Mouse (Mus musculus) kidney, embryonic 16.5 days (tissue): ENCODE data around the gene Arhgef6. TPM values are rescaled to one million over a fixed set of nuclear protein-coding genes. Genes with fewer than 3 reads are reported as not detected.

Experiments
- ATAC-seq: fragments of 200-750 bp; cut with Nextera tagmentation; 2 replicates; pipeline ENCODE4 v1.8.0; 2017; ENCODE audit warnings: moderate TSS enrichment; ENCODE audit not compliant: low FRiP score, low TSS enrichment
- H3K27ac ChIP-seq: fragments of 300-500 bp; sonication (generic); 2 replicates; pipeline ENCODE4 v1.5.1; 2014; ENCODE audit warnings: low read length
- H3K27me3 ChIP-seq: fragments of 300-500 bp; sonication (generic); 2 replicates; pipeline ENCODE4 v1.6.1; 2014; ENCODE audit warnings: low read length, control low read depth, mixed read lengths; ENCODE audit not compliant: insufficient read depth
- H3K36me3 ChIP-seq: fragments of 300-500 bp; sonication (generic); 2 replicates; pipeline ENCODE4 v1.6.1; 2014; ENCODE audit warnings: low read length, control low read depth, mixed read lengths; ENCODE audit not compliant: insufficient read depth
- H3K4me1 ChIP-seq: fragments of 300-500 bp; sonication (generic); 2 replicates; pipeline ENCODE4 v1.6.1; 2014; ENCODE audit warnings: low read length, control low read depth, mixed read lengths; ENCODE audit not compliant: insufficient read depth
- H3K4me2 ChIP-seq: fragments of 300-500 bp; sonication (generic); replicated peaks from 2 replicates; pipeline ENCODE4 v1.6.1; 2014; ENCODE audit warnings: low read depth, low read length
- H3K4me3 ChIP-seq: fragments of 300-500 bp; sonication (generic); 2 replicates; pipeline ENCODE4 v1.5.1; 2014; ENCODE audit warnings: mild to moderate bottlenecking, low read length
- H3K9ac ChIP-seq: fragments of 300-500 bp; sonication (generic); replicated peaks from 2 replicates; pipeline ENCODE4 v1.6.1; 2014; ENCODE audit warnings: low read length
- H3K9me3 ChIP-seq: fragments of 300-500 bp; sonication (generic); 2 replicates; pipeline ENCODE4 v1.6.1; 2016; ENCODE audit warnings: low read length, control low read depth
- WGBS: fragments of 180-500 bp; shearing (Covaris S2); extraction: QIAGEN DNeasy Blood & Tissue Kit; methylation state at CpG from one replicate; pipeline ENCODE4 v1.1.7; 2014; 5-methylcytosine and 5-hydroxymethylcytosine counted together
- polyA plus RNA-seq: library from polyadenylated mRNA; unstranded; fragments of >200 nt; fragmentation: Nextera tagmentation; extraction: Ambion mirVana; gene quantifications from 2 replicates; pipeline ENCODE4 v1.2.1, GENCODE M21; 2015

Gene Arhgef6
- polyA plus RNA-seq, 1 experiment from 2014 or later, result 3.9 TPM

DNA sequence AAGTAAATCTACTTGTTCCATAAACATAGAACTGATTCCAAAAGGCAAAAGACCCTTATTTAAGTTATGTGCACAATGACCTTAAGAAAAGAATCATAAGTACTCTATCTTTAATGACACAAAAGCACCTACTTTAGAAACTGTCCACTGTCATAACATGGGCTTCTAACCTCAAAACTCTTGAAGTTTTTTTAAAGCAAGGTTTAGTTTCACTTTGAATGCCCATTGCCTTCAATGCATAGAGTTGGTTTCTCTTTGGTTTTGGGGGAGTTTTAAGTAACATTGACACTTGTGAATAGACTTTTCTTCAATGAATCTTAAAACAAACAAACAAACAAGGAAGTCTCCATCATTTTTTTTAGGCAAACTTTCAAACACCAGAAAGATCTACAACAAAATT, 947 bp downstream of the Arhgef6 start:
- Histone ChIP-seq H3K4me1 (no peaks in the 10 kb centered on the region), H3K9me3 (no peaks in the 10 kb centered on the region), H3K27ac (no peak overlapping the region), H3K4me2 (no peak overlapping the region), H3K9ac (no peak overlapping the region), H3K36me3 (no peaks in the 10 kb centered on the region), H3K27me3 (no peaks in the 10 kb centered on the region), H3K4me3 (no peak overlapping the region)
- no peak for ATAC-seq

GRCm38 (mm10) chrX:57336958-57337357, 1.6 kb downstream of the Arhgef6 start:
- 82% methylated on average over 9 of the region's 9 CpGs for WGBS
- no peak overlapping the region for H3K9ac ChIP-seq
- H3K36me3 ChIP-seq, result no peaks in the 10 kb centered on the region
- H3K27ac ChIP-seq, result no peak overlapping the region
- H3K27me3 ChIP-seq, result no peaks in the 10 kb centered on the region
- H3K4me2 ChIP-seq, result no peak overlapping the region
- H3K9me3 ChIP-seq, result no peaks in the 10 kb centered on the region
- no peaks in the 10 kb centered on the region for H3K4me1 ChIP-seq
- no peak overlapping the region for H3K4me3 ChIP-seq
- ATAC-seq, result no peak

DNA sequence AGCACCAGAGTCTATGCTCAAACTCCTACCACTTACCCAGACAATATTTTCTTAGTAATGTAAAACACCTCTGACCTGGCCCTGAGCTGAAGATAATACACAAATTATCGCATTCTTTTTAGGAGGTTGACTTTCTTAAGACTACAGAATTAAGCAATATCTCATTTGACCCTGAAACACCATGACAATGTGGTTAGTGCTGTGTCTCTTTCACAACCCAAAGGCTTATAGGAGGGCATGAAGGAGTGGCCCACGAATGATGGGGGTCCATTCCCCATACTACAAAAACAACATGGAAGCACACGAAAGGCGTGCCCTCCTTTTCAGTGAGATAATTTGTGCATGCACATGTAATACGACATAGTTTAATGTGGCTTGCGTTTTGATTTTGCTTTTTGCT, 3.2 kb downstream of the Arhgef6 start:
- no peak for ATAC-seq
- Histone ChIP-seq H3K27ac (no peak overlapping the region), H3K4me2 (no peak overlapping the region), H3K27me3 (no peaks in the 10 kb centered on the region), H3K9ac (no peak overlapping the region), H3K4me1 (no peaks in the 10 kb centered on the region), H3K9me3 (no peaks in the 10 kb centered on the region), H3K36me3 (no peaks in the 10 kb centered on the region), H3K4me3 (no peak overlapping the region)
- WGBS, result 81% methylated on average over 6 of the region's 6 CpGs

- Histone ChIP-seq H3K4me1 (no peaks in the 10 kb centered on the region), H3K36me3 (no peaks in the 10 kb centered on the region), H3K9me3 (no peaks in the 10 kb centered on the region), H3K4me3 (no peak overlapping the region), H3K27ac (no peak overlapping the region), H3K4me2 (no peak overlapping the region), H3K9ac (no peak overlapping the region), H3K27me3 (no peaks in the 10 kb centered on the region; the same call in 1 of the 2 replicates)
- ATAC-seq, result no peak
- 85% methylated on average over 3 of the region's 3 CpGs for WGBS
Measured at GRCm38 (mm10) chrX:57327668-57328338, 10.7 kb downstream of the Arhgef6 start.

DNA sequence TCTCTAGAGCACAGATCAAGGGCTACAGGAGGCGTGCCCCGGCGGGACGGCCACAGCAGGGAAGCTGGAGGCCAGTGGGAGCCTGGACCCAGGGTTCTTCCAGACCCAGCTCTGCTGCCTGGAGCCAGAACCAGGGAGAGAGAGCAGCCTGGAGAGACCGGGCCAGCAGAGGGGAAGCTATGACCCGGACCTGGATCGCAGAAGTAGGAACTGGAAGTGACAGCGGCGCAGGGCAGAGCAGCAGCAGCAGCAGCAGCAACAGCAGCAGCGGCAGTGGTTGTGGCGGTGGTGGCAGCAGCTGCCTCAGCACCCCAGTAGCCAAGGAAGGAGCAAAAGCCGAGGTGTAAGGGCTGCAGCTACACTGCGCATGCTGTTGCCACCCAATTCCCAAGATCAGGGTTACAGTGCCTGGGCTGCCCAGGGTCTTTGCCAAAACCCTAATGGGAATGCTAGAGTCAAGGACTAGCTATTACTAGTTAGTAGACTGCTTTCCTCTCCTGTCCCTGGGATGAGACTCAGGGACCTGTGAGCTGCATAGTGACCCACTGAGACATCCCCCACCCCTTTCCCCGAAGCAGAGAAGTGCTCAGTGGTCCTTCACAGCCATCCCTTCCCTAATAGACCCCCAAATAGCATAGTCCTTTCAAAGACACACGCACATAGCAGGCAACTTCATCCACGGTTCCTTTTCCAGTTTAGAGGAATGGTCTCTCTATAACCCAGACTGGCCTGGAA, 11.9 kb downstream of the Arhgef6 start:
- 42% methylated on average over 16 of the region's 16 CpGs for WGBS
- Histone ChIP-seq H3K4me3 (peak overlapping the region; percentile 51), H3K36me3 (no peaks in the 10 kb centered on the region), H3K4me1 (no peaks in the 10 kb centered on the region), H3K4me2 (peak overlapping the region; percentile 68), H3K27ac (no peak overlapping the region), H3K9me3 (no peaks in the 10 kb centered on the region), H3K27me3 (no peaks in the 10 kb centered on the region; the same call in 1 of the 2 replicates), H3K9ac (peak overlapping the region; percentile 59)
- peak; percentile 77; the same call in 1 of the 2 replicates for ATAC-seq

- Histone ChIP-seq H3K4me2 (peak overlapping the region; percentile 68), H3K27ac (no peak overlapping the region)
Measured at GRCm38 (mm10) chrX:57325861-57326461, 12.6 kb downstream of the Arhgef6 start.

DNA sequence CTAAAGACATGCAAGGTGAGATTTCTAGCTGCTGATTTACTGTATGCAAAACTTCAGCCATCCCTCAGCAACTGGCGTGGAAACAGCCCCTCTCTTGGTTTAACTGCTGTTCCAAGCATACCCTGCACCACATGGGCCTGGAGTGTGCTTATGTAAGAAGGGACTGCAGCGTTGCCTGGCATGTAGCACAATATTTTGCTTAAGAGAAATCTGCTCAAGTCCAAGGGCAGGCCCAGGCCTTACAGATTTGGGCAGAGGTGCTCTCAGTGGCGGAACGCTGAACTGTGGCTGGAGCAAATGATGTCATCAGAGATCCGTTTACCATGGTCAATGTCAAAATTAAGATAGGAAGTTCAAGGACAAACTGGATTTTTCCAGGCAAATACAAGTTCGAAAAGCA, 13.6 kb downstream of the Arhgef6 start:
- no peaks in the 10 kb centered on the region for H3K4me1 ChIP-seq
- no peak overlapping the region for H3K9ac ChIP-seq
- no peak overlapping the region for H3K4me2 ChIP-seq
- WGBS, result 78% methylated on average over 6 of the region's 6 CpGs
- H3K27me3 ChIP-seq, result no peaks in the 10 kb centered on the region; the same call in 1 of the 2 replicates
- H3K4me3 ChIP-seq, result no peak overlapping the region
- ATAC-seq, result no peak
- H3K27ac ChIP-seq, result no peak overlapping the region
- no peaks in the 10 kb centered on the region for H3K9me3 ChIP-seq
- H3K36me3 ChIP-seq, result no peaks in the 10 kb centered on the region

More at GRCm38 (mm10) chrX:57325861-57326461, 12.6 kb downstream of the Arhgef6 start:
- Histone ChIP-seq H3K27me3 (no peaks in the 10 kb centered on the region; the same call in 1 of the 2 replicates), H3K9ac (peak overlapping the region; percentile 59), H3K36me3 (no peaks in the 10 kb centered on the region), H3K4me3 (peak overlapping the region; percentile 51), H3K4me1 (no peaks in the 10 kb centered on the region), H3K9me3 (no peaks in the 10 kb centered on the region)
- ATAC-seq, result peak; percentile 90
- 27% methylated on average over 29 of the region's 29 CpGs for WGBS

GRCm38 (mm10) chrX:57312066-57312465, 26.5 kb downstream of the Arhgef6 start:
- no peaks in the 10 kb centered on the region for H3K36me3 ChIP-seq
- no peak overlapping the region for H3K4me3 ChIP-seq
- no peak overlapping the region for H3K4me2 ChIP-seq
- no peak overlapping the region for H3K9ac ChIP-seq
- no peaks in the 10 kb centered on the region for H3K4me1 ChIP-seq
- H3K27ac ChIP-seq, result no peak overlapping the region
- no peak for ATAC-seq
- 83% methylated on average over 5 of the region's 5 CpGs for WGBS
- H3K27me3 ChIP-seq, result no peaks in the 10 kb centered on the region
- H3K9me3 ChIP-seq, result no peaks in the 10 kb centered on the region

- Histone ChIP-seq H3K4me2 (no peak overlapping the region), H3K4me3 (no peak overlapping the region), H3K27me3 (no peaks in the 10 kb centered on the region), H3K27ac (no peak overlapping the region), H3K36me3 (no peaks in the 10 kb centered on the region), H3K9me3 (no peaks in the 10 kb centered on the region), H3K4me1 (no peaks in the 10 kb centered on the region), H3K9ac (no peak overlapping the region)
- ATAC-seq, result no peak
- 68% methylated on average over 2 of the region's 2 CpGs for WGBS
Measured at GRCm38 (mm10) chrX:57309993-57310392, 28.5 kb downstream of the Arhgef6 start.

- no peak overlapping the region for H3K9ac ChIP-seq
- no peak overlapping the region for H3K4me3 ChIP-seq
- H3K27me3 ChIP-seq, result no peaks in the 10 kb centered on the region
- no peak overlapping the region for H3K27ac ChIP-seq
- no peaks in the 10 kb centered on the region for H3K4me1 ChIP-seq
- WGBS, result 76% methylated on average over 6 of the region's 6 CpGs
- H3K9me3 ChIP-seq, result no peaks in the 10 kb centered on the region
- no peak overlapping the region for H3K4me2 ChIP-seq
- no peak for ATAC-seq
- H3K36me3 ChIP-seq, result no peaks in the 10 kb centered on the region
Measured at GRCm38 (mm10) chrX:57306747-57307146, 31.8 kb downstream of the Arhgef6 start.
